Mouse (Mus musculus) ES-E14 (cell line): ENCODE results near the gene Gm6904. TPM values are rescaled to one million over a fixed set of nuclear protein-coding genes. Genes with fewer than 3 reads are reported as not detected.
"Not testable (repeated sequence)": the region's sequence is repeated elsewhere in the genome, so short reads cannot be mapped to it uniquely, and the experiment has no call there.

Experiments used
- DNase-seq: peaks from one replicate; pipeline ENCODE4 v3.0.0-alpha.2; 2013; ENCODE audit warnings: low read depth, low spot score
- H3K27ac ChIP-seq: 2 replicates; pipeline ENCODE4 v1.5.1; 2012; ENCODE audit warnings: low read depth, mild to moderate bottlenecking, low read length, moderate library complexity, mixed read lengths; ENCODE audit not compliant: poor library complexity, insufficient read depth, severe bottlenecking
- H3K36me3 ChIP-seq: 2 replicates; pipeline ENCODE4 v1.6.1; 2012; ENCODE audit warnings: mild to moderate bottlenecking, low read length, moderate library complexity, mixed read lengths; ENCODE audit not compliant: control insufficient read depth, poor library complexity, insufficient read depth, severe bottlenecking
- H3K4me1 ChIP-seq, 2 experiments: fragments of 150-350 bp in 1 of 2; sonication (generic) in 1 of 2; 2 replicates each; pipeline ENCODE4 v1.6.1; 2012; ENCODE audit warnings: low read length in 2 of 2, mild to moderate bottlenecking in 1 of 2, mixed read lengths in 1 of 2; ENCODE audit not compliant: control insufficient read depth in 2 of 2, insufficient read depth in 2 of 2, poor library complexity in 1 of 2
- H3K4me3 ChIP-seq, 2 experiments: fragments of 150-350 bp in 1 of 2; sonication (generic) in 1 of 2; 2 replicates each; pipeline ENCODE4 v1.5.1; 2012; ENCODE audit warnings: low read length in 2 of 2, low read depth in 1 of 2, mild to moderate bottlenecking in 1 of 2, mixed read lengths in 1 of 2; ENCODE audit not compliant: insufficient read depth in 1 of 2, poor library complexity in 1 of 2, severe bottlenecking in 1 of 2
- H3K9ac ChIP-seq: 2 replicates; pipeline ENCODE4 v1.6.1; 2012; ENCODE audit warnings: low read depth, mild to moderate bottlenecking, low read length, mixed read lengths; ENCODE audit not compliant: poor library complexity, insufficient read depth, severe bottlenecking
- H3K9me3 ChIP-seq: fragments of 150-350 bp; sonication (generic); 2 replicates; pipeline ENCODE4 v1.6.1; 2012; ENCODE audit warnings: low read depth, mild to moderate bottlenecking, low read length; ENCODE audit not compliant: control insufficient read depth, insufficient read depth
- CHD2 ChIP-seq: IDR thresholded peaks from 2 replicates; pipeline ENCODE4 v1.6.1; 2014; ENCODE audit warnings: mild to moderate bottlenecking, low read depth, low read length, inconsistent platforms
- HCFC1 ChIP-seq: IDR thresholded peaks from 2 replicates; pipeline ENCODE4 v1.6.1; 2012; ENCODE audit warnings: low read length, inconsistent platforms, borderline replicate concordance; ENCODE audit not compliant: insufficient read depth
- MAFK ChIP-seq: IDR thresholded peaks from 2 replicates; pipeline ENCODE4 v1.6.1; 2014; ENCODE audit warnings: mild to moderate bottlenecking, low read depth, low read length, inconsistent platforms; ENCODE audit not compliant: insufficient read depth
- ZC3H11A ChIP-seq: IDR thresholded peaks from 2 replicates; pipeline ENCODE4 v1.6.1; 2012; ENCODE audit warnings: low read depth, mild to moderate bottlenecking, inconsistent platforms, low read length, borderline replicate concordance
- ZNF384 ChIP-seq: IDR thresholded peaks from 2 replicates; pipeline ENCODE4 v1.6.1; 2012; ENCODE audit warnings: low read depth, low read length, inconsistent platforms
- in situ Hi-C, 2 experiments: fragments of 600-800 bp; cut with MboI; formaldehyde crosslinking; loops; one replicate each; pipeline ENCODE4 v1.15.1; 2025; ENCODE audit warnings: low sequenced_read_pairs in 2 of 2, inconsistent platforms in 1 of 2; ENCODE audit not compliant: unreplicated experiment in 2 of 2
- total RNA-seq: library from RNA; depleted of rRNA; stranded (reverse); fragments of 300-350 nt; gene quantifications from 2 replicates; pipeline ENCODE4 v1.2.3, GENCODE M21; 2012; rRNA removed

Gm6904 gene
- total RNA-seq = not detected in 2 replicates

- Histone ChIP-seq H3K27ac (no peak within 1 kb of the TSS), H3K4me3 (no peak within 1 kb of the TSS), H3K36me3 (no peaks in the 10 kb centered on the region), H3K4me1 (no peaks in the 10 kb centered on the region), H3K9me3 (no peaks in the 10 kb centered on the region), H3K9ac (no peak within 1 kb of the TSS)
- in situ Hi-C loops = no loop called here
- no peak for TF ChIP-seq MAFK
- TF ChIP-seq ZNF384 = no peak
- TF ChIP-seq ZC3H11A = no peak
- TF ChIP-seq HCFC1 = no peak
- TF ChIP-seq CHD2 = no peak
- no peak for DNase-seq
Measured at GRCm38 (mm10) chr14:59260056-59260455, at the start of gene Gm6904. Gm6904 (minus strand) TSS chr14:59260216.

GRCm38 (mm10) chr14:59297391-59297790 lies 37.4 kb upstream of the Gm6904 start, which contains the start of gene Phf11a:
Phf11a (minus strand) TSS chr14:59297522.
- H3K9ac ChIP-seq, H3K27ac ChIP-seq, DNase-seq, H3K36me3 ChIP-seq, H3K4me3 ChIP-seq, H3K9me3 ChIP-seq, in situ Hi-C loops, H3K4me1 ChIP-seq: not testable (repeated sequence)

GRCm38 (mm10) chr14:59291769-59292168 lies 31.8 kb upstream of the Gm6904 start:
- H3K9me3 ChIP-seq, DNase-seq, in situ Hi-C loops, H3K4me3 ChIP-seq, H3K4me1 ChIP-seq, H3K9ac ChIP-seq, H3K27ac ChIP-seq, H3K36me3 ChIP-seq: not testable (repeated sequence)

- H3K4me1 ChIP-seq, in situ Hi-C loops, H3K9ac ChIP-seq, H3K27ac ChIP-seq, DNase-seq, H3K9me3 ChIP-seq, H3K36me3 ChIP-seq, H3K4me3 ChIP-seq: not testable (repeated sequence)
Measured at GRCm38 (mm10) chr14:59274961-59275360, 14.9 kb upstream of the Gm6904 start.

GRCm38 (mm10) chr14:59255861-59256260 lies 4.2 kb downstream of the Gm6904 start:
- H3K9ac ChIP-seq, H3K27ac ChIP-seq, H3K4me1 ChIP-seq, H3K4me3 ChIP-seq, H3K9me3 ChIP-seq, in situ Hi-C loops, H3K36me3 ChIP-seq, DNase-seq: not testable (repeated sequence)

- H3K4me3 ChIP-seq, H3K27ac ChIP-seq, H3K36me3 ChIP-seq, DNase-seq, in situ Hi-C loops, H3K9ac ChIP-seq, H3K9me3 ChIP-seq, H3K4me1 ChIP-seq: not testable (repeated sequence)
Measured at GRCm38 (mm10) chr14:59250350-59250749, 9.7 kb downstream of the Gm6904 start.
